Mouse (Mus musculus) lung, adult 2 months (tissue): ENCODE measurements around the gene Gse1.

ENCODE experiments used
- CTCF ChIP-seq: fragments of 200-500 bp; IDR thresholded peaks from 2 replicates; pipeline ENCODE4 v1.5.1; 2011; ENCODE audit warnings: mild to moderate bottlenecking, low read length, control low read depth; ENCODE audit not compliant: insufficient read depth
- POLR2A ChIP-seq: fragments of 200-500 bp; IDR thresholded peaks from 2 replicates; pipeline ENCODE4 v1.6.1; 2011; ENCODE audit warnings: low read depth, mild to moderate bottlenecking, control low read depth, low read length, borderline replicate concordance; ENCODE audit errors: extremely low read depth

GRCm38 (mm10) chr8:120462611-120463010, 234.4 kb downstream of the Gse1 start:
- TF ChIP-seq POLR2A (no peak), CTCF (no peak)
